Mouse (Mus musculus) C2C12 (cell line): ENCODE results near the gene Rac2. TPM values are rescaled to one million over a fixed set of nuclear protein-coding genes. Genes with fewer than 3 reads are reported as not detected.

ENCODE experiments used
- H3K27me3 ChIP-seq: one replicate; pipeline ENCODE4 v1.6.1; 2011; ENCODE audit not compliant: control insufficient read depth, insufficient read depth, insufficient read length
- H3K36me3 ChIP-seq: one replicate; pipeline ENCODE4 v1.6.1; 2011; ENCODE audit not compliant: control insufficient read depth, insufficient read depth
- H3K4me3 ChIP-seq: one replicate; pipeline ENCODE4 v1.5.1; 2011; ENCODE audit warnings: mild to moderate bottlenecking, control low read depth; ENCODE audit not compliant: poor library complexity, insufficient read depth, severe bottlenecking
- H3K79me2 ChIP-seq: one replicate; pipeline ENCODE4 v1.6.1; 2011; ENCODE audit not compliant: control insufficient read depth, insufficient read depth
- H3K79me3 ChIP-seq: one replicate; pipeline ENCODE4 v1.6.1; 2011; ENCODE audit warnings: low read depth, control low read depth
- H3ac ChIP-seq: one replicate; pipeline ENCODE3; 2011; ENCODE audit warnings: low read depth; ENCODE audit not compliant: control insufficient read depth, insufficient read length
- CEBPB ChIP-seq: IDR thresholded peaks from one replicate; pipeline ENCODE4 v1.6.1; 2011; ENCODE audit warnings: low read depth, mild to moderate bottlenecking, control low read depth, moderate library complexity
- CTCF ChIP-seq: IDR thresholded peaks from one replicate; pipeline ENCODE4 v1.5.1; 2011; ENCODE audit not compliant: control insufficient read depth, insufficient read depth, insufficient read length
- FOSL1 ChIP-seq: IDR thresholded peaks from one replicate; pipeline ENCODE4 v1.8.0; 2011; ENCODE audit warnings: mild to moderate bottlenecking, low read length; ENCODE audit not compliant: poor library complexity, insufficient read depth, severe bottlenecking
- MAX ChIP-seq: IDR thresholded peaks from one replicate; pipeline ENCODE4 v1.6.1; 2011; ENCODE audit warnings: mild to moderate bottlenecking, control low read depth
- MYOD1 ChIP-seq: IDR thresholded peaks from one replicate; pipeline ENCODE4 v1.6.1; 2011; ENCODE audit warnings: low read depth; ENCODE audit not compliant: control insufficient read depth, insufficient read length
- MYOG ChIP-seq: IDR thresholded peaks from one replicate; pipeline ENCODE4 v1.6.1; 2011; ENCODE audit not compliant: control insufficient read depth, insufficient read length; ENCODE audit errors: extremely low read depth
- USF1 ChIP-seq: IDR thresholded peaks from one replicate; pipeline ENCODE4 v1.6.1; 2011; ENCODE audit warnings: low read depth, mild to moderate bottlenecking, control low read depth, moderate library complexity
- polyA plus RNA-seq: library from polyadenylated mRNA; unstranded; fragments of >200 nt; fragmentation: generic; extraction: Trizol; gene quantifications from one replicate; pipeline ENCODE4 v1.2.1, GENCODE M21; 2012; ENCODE audit warnings: missing spikeins

Rac2 gene
- polyA plus RNA-seq, 1 experiment, result not detected

DNA sequence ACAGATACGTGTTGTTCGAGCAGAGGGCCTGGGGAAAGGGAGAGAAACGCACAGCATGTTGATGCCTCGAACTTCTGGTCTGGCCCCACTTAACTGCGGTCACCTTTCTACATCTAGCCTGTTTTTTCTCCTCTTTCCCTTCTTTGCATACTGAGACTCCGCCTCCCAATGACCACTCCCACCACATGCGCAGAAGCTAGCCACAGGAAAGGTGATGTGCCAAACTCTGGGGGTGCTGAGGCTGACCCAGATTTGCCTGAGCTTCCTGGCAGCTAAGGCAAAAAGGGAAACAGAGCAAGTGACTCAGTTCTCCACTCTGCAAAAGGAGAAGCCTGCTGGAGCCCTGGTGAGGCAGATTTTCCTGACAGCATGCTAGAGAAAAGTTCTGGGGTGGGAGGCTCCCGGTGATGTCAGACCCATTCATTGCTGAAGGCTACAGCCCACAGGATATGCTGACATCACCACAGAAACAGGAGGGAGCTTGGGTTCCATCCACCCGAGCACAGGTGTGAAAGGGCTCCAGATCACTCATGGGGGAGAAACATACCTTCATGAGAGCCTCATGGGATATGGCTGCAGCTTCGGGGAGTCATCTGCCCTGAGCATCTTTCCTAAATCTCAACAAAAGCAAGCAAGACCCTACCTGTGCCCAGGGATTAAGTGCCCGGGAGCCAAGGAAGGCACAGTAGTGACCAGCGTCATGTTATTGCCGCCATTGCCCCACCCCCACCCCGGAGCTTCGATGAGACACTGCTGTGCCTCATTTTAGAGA, 19.3 kb upstream of the Rac2 start:
- Histone ChIP-seq H3K79me2 (no peaks in the 10 kb centered on the region), H3K4me3 (no peak overlapping the region), H3K36me3 (no peaks in the 10 kb centered on the region), H3K27me3 (peaks cover 12% of the 10 kb centered on the region), H3K79me3 (no peaks in the 10 kb centered on the region), H3ac (no peak overlapping the region)
- TF ChIP-seq MYOD1, result no peak
- TF ChIP-seq MYOG, result no peak
- no peak for TF ChIP-seq MAX
- TF ChIP-seq USF1, result no peak
- no peak for TF ChIP-seq CEBPB
- no peak for TF ChIP-seq CTCF
- TF ChIP-seq FOSL1, result no peak

DNA sequence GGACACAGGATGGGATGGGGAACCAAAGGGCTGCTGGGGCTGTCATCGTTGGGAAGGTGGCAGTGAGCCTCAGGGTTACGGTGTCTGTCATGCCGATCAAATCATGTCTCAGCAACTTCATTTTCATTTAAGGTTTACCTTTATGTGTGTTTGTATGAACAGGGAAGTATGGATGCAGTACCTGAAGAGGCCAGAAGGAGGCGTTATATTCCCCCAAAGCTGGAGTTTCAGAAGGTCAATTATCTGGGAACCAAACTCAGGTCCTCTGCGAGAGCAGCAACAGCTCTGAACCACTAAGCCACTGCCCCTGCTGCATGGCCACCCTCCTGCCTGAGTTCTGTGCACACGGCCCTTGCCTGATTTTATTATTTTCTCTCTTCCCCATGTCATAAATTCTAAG, 18.2 kb upstream of the Rac2 start:
- TF ChIP-seq USF1 (no peak), MYOD1 (no peak), CTCF (no peak), MAX (no peak), FOSL1 (no peak), CEBPB (no peak), MYOG (no peak)
- H3K36me3 ChIP-seq, result no peaks in the 10 kb centered on the region
- no peaks in the 10 kb centered on the region for H3K79me3 ChIP-seq
- H3K4me3 ChIP-seq, result no peak overlapping the region
- H3K27me3 ChIP-seq, result peaks cover 15% of the 10 kb centered on the region
- H3K79me2 ChIP-seq, result no peaks in the 10 kb centered on the region
- no peak overlapping the region for H3ac ChIP-seq

DNA sequence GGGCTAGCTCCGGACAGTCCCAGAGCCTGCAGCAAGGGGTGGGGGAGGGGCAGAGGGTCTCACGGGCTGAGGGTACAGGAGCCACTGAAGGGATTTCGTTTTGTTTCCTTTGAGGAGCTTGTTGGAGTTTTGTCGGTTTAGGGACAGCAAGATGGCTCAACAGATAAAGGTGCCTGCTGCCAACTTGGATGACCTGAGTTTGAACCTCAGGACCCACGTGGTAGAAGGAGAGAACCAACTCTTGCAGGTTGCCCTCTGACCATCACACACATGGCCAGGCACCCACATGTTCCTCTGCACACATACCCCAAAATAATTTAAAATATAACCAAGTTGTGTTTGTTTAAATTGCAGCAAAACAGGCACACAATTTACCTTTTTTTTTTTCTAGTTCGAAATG, 17.4 kb upstream of the Rac2 start:
- H3ac ChIP-seq, result no peak overlapping the region
- peaks cover 15% of the 10 kb centered on the region for H3K27me3 ChIP-seq
- no peak overlapping the region for H3K4me3 ChIP-seq
- H3K79me2 ChIP-seq, result no peaks in the 10 kb centered on the region
- no peaks in the 10 kb centered on the region for H3K36me3 ChIP-seq
- no peak for TF ChIP-seq MYOD1
- no peak for TF ChIP-seq FOSL1
- no peak for TF ChIP-seq USF1
- no peak for TF ChIP-seq CEBPB
- TF ChIP-seq MAX, result no peak
- no peak for TF ChIP-seq MYOG
- TF ChIP-seq CTCF, result no peak
- H3K79me3 ChIP-seq, result no peaks in the 10 kb centered on the region

DNA sequence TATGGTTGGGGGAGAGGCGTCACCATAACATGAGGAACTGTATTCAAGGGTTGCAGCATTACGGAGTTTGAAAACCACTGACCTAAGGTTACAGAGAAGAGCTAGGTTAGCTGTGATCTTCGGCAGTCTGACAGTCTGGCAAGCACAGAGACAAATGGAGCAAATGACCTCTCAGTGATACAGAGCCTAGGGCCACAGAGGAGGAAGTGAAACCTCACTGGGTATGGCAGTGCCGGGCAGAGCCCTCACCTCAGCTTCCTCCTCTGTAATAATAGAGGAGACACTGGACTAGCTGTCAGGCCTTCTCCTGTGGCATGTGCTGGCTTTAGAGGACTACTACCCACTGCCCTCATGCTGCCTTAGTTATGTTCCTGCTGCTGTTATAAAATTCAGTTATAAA, 16.3 kb upstream of the Rac2 start:
- no peak overlapping the region for H3K4me3 ChIP-seq

DNA sequence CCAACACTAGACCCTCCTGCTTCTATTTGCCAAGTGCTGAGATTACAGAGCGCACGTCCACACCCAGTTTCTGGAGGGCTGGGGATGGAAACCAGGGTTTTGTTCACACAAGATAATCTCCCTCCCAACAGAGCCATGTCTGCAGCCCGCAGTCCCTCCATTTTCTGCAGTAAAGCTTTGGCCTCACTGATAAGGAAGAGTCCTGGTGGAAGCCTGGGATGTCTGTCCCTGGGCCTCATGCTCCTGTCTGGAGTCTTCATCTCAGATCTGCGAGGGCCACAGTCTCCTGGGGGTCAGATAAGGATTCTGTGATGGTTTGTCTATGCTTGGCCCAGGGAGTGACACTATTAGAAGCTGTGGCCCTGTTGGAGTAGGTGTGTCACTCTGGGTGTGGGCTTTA, 15.5 kb upstream of the Rac2 start:
- Histone ChIP-seq H3K4me3 (no peak overlapping the region), H3K36me3 (no peaks in the 10 kb centered on the region), H3ac (no peak overlapping the region), H3K27me3 (peaks cover 21% of the 10 kb centered on the region), H3K79me2 (no peaks in the 10 kb centered on the region), H3K79me3 (no peaks in the 10 kb centered on the region)
- no peak for TF ChIP-seq MYOD1

More for the DNA sequence above, 16.3 kb upstream of the Rac2 start:
- H3K27me3 ChIP-seq, result peaks cover 15% of the 10 kb centered on the region
- H3K79me2 ChIP-seq, result no peaks in the 10 kb centered on the region
- H3ac ChIP-seq, result no peak overlapping the region
- no peaks in the 10 kb centered on the region for H3K36me3 ChIP-seq
- no peaks in the 10 kb centered on the region for H3K79me3 ChIP-seq
- TF ChIP-seq USF1 (no peak), CTCF (no peak), MYOD1 (no peak), FOSL1 (no peak), CEBPB (no peak), MAX (no peak), MYOG (no peak)
